Mouse (Mus musculus): Measurements from ENCODE around the gene Rrp36.

Rrp36 gene

GRCm38 (mm10) chr17:46645561-46646321 is 28.4 kb downstream of the Rrp36 start, which contains the start of the genes Klc4 and Mrpl2:
Klc4 (minus strand) TSS chr17:46646022.
Mrpl2 (plus strand) TSS chr17:46646229.
- DNase-seq, result peak; percentile 99

DNA sequence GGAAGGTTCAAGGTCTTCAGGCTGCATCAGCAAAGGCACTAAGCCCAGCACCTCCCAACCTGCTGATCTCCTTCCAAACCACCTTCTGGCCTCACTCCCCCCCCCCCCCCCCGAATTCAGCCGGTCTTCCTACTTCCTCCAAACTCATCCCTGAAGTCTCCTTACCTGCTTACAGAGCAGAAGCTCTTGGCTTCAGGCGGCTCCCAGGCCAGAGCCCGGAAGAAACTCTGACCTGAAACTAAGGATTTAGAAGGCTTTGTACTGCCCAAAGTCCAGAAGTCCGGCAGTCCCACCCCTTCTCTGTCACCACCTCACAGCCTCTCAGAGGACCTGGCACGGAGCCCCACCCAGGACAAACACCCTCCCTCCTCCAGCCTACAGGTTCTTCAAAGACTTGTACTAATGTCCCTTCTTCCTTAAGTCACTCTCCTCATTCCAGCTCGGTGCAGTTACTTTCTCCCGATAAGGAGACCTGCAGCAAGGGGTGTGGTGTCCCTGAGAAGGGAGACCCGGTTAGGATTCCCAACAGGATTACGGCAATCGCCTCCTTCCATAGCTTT is 29.2 kb downstream of the Rrp36 start:
- DNase-seq, result no peak

GRCm38 (mm10) chr17:46644152-46644805 is 29.9 kb downstream of the Rrp36 start:
- DNase-seq, result no peak

GRCm38 (mm10) chr17:46642060-46642459 is 32.1 kb downstream of the Rrp36 start:
- no peak for DNase-seq

GRCm38 (mm10) chr17:46639929-46640328 is 34.2 kb downstream of the Rrp36 start:
- DNase-seq, result no peak

DNA sequence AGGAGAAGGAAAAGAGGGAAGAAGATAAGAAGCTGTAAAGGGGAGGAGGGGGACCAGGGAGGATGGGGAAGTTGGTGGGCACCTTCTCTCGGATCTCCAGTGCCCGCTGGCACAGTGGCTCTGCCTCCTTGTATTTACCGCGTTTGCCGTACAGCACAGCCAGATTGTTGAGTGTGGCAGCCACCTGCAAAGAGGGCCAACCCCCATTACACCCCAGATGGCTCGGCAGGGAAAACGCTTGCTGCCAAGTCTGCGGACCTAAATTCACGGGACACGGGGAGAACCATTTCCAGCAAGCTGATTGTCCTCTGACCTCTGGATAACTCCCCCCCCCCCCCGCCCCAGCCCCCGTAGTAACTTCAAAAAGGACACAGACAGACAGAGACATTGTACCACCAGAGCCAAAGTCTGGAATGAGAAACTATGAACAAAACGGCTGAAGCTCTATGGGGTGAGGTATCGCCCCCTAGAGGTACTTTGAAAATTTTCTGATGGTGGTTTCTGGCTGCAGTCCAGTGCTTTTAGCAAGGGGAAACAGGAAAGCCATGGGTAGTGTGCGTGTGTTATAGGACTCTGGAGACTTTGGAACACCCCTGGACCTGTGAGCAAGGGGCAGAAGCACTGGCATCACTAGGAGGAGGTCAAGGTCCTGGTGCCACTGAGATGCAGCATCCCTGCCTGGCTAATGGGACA is 37.2 kb downstream of the Rrp36 start:
- peak; percentile 58 to 67 for DNase-seq

DNA sequence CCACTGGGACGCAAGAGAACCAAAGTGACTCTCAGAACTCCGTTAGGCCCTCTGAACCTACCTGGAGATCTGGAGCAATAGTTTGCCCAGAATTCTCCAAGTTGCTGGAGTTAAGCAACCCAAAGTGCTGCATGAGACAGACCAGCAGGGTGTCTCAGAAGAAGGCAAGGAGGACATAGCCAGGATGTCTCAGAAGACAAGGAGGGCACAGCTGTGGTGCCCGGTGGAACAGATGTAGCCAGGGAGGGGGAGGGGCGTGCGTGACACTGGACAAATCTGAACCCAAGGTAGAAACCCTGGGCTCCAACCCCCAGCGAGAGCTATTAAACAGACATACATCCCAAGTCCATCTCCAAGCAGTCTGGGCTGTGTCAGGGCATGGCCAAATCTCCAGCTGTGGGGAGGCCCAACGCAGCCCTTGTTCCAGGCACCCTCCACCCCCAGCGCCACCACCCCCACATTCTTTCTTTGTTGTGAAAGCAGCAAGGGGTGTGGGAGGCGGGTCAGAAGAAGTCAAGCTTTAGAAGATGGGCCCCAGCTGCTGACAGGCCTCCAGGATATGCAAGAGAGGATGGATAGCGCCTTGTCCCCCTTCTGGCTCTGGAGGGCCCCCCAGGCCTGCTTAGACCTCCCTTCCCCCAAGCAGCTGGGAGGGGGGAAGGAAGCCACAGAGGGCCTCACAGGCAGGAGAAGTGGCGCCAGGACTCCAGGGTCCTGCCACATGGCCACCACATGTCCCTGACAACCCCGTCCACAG is 44.3 kb downstream of the Rrp36 start:
- DNase-seq, result no peak

DNA sequence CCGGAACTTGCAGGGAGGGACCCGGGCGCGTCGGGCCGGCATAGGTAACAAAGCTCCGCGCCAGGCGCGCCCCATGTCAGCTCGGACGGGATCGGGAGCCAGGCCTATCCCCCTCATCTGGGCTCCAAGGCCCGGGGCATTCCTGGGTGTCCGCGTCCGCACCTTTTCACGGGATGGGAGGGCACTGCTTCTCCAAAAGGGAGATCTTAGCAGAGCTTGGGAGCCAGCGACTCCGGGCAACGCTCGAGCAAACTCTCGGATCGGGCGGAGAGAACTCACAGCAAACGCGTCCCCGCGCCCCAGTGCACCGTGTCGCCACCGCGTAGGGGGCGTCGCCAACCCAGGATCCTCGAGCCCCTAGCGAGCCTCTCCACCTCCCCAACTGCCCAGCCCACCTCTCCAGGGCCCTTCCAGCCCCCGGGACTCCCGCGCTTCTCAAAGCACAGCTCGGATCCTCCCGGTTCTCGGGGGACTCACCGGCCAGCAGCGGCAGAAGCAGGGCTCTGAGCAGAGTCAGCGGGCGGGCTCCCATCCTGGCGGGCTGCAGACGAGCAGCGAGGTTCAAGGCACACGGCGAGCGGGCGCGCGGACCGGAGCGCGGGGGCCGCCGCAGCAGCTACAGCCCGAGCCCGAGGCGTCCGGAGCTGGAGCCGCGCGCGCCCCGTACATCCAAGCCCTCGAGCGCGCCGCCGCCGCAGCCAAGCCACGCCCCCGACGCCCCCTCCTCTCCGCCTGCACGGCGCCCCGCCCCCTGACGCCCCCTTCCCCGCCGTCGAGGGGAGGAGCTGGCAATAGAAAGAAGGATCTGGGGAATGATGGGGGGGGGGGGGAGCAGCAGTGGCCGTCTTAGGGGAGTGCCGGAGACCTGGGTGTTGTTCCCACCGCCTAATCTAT is 45.1 kb downstream of the Rrp36 start, which contains the start of gene Ptk7:
Ptk7 (minus strand) TSS at position 714 of the 894 bp plus-strand sequence.
- DNase-seq, result no peak

DNA sequence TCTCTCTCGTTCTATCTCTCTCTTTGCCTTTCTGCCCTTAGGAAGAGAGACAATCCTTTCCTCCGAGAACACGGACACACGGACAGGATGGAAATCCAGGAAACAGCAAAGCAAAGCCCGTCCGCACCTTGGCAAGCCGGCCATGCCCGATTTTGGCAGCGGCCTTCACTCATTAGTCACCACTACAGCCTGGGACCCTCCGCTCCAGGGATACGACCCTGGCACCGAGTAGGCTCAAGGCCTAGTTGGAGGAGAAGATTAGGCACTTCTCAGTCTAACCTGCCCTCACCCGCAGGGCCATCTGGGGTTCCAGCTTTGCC is 45.7 kb downstream of the Rrp36 start:
- DNase-seq, result no peak

DNA sequence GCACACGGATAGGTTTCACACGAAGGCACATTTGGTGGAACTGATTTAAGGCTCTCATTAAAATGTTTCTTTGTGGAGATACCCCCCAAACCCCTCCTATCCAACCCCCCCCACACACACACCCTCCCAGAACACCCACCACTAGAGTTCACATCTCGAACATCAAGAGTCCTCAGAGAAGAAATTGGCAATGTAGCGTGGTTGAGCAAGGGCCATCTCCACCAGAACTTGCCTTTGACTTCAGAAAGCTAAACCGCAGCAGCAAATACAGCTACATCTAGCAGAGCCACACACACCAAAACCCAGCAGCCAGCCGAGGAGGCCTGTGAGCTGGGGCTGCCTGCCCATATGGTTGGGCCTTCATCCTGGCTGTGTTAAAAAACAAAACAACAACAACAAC is 46.7 kb downstream of the Rrp36 start:
- DNase-seq, result no peak

DNA sequence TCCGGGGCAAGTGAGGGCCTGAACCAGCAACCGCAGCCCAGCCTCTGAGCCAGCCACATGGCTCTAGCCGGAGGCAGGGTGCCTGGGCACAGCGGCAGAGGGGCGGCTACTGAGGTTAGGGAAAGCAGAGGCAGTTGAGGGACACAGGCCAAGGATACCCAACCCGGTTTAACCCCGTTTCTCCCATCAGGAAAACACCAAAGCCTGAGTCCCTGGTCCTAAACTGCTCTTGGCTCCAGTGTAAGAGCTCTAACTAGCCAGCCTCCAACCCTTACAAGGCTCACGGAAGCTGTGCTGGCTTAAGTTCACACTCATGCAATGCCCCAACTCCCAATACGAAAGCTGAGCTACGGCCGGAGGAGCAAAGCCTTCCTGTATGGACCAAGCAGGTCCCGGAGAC is 49.6 kb downstream of the Rrp36 start:
- DNase-seq, result no peak

DNA sequence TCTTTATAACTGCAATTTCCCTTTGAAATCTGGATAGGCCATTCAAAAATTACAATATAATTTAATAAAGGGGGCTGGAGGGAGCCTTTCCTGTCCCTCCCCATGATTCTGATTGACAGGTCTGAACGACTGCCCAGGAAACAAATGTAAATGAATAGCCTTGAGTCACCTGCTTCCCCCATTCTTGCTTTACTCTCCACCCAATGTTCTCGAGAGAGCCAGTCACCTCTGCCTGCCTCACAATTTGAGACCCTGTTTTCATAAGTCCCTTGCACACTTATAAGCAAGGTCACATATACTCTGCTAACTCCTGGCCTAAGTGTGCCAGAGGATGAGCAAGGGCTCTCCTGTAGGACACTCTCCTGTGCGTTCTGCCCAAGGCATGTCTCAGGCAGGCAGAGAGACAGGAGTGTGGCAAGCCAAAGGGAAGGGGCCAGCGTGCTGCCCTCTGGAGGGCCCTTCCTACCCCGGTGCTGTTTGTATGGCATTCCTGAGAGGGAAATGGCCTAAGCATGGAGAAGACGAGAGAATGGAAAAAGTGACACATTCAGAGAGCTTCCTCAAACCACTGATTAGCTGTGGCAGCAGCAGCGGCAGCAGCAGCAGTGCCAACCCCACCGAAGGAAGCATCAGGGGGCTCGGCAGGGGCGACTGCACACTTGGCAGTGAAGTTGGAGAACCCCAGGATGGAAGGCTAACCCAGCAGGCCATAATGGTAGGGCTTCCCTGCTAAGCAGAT is 50.2 kb downstream of the Rrp36 start:
- no peak for DNase-seq

DNA sequence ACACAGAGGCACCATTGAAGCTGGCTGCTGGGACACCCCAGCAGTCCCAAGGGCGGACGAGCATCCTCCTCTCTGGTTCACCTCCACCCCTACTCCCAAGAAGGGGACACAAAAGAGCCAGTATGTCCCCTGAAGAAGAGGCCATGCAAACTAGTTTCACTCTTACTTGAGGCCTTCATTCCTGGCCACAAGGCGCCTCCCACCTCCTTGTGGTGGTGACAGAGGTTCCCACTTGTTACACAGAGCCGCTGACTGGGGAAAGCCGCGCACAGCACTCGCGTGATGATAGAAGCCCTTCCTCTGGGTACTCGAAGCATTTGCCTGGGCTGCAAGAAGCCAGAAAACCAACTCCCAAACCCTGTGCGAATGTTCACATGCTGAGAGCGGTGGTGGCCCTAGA is 51.9 kb downstream of the Rrp36 start:
- DNase-seq, result no peak

DNA sequence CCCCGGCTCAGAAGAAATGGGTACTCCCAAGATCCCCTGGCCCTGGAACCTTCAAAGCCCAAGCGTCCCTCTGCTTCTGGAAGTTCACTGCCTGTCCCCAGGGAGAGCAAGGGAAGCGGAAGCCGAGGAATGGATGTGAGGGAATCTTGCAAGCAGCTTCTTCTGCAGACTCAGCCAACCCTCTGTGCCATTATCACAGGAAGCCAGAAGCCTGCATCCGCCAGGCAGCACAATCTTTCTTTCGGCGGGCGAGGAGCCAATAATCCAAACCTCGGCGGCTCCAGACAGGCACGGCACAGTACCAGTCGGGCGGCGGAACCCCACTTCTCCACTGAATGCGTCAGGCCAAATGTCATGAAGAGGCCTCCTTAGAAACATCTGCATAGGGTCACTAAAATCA is 52.8 kb downstream of the Rrp36 start:
- no peak for DNase-seq

DNA sequence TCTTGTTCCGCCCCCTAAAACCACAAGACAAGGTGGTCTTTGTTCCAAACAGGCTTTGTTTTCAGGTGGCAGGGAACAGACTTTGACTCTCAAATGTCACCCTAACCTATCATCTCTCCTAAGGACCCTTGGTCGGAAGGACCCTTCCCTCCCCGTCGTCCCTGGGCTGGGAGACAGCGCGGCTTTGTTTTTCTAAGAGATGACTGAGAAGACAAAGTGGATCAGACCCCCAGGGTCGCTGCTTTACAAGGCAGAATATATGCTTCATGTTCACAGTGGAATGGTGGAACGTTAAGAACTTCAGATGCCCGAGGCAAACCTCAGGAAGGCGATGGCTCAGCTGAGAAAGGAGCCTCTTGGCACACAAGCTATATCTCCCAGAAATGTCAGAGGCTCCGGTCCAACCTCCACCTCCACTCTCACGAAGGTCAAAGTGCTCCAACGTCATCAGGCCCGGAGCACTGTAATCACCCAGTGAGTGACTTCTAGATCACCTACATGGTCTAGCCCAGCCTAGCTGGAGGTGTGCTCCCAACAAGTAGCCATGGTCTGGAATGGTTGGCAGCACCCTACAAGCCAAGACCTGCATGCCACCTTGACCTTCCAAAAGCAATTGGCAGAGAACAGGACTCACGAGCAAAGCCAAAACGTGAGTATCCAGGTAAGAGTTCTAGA is 54.3 kb downstream of the Rrp36 start:
- no peak for DNase-seq

DNA sequence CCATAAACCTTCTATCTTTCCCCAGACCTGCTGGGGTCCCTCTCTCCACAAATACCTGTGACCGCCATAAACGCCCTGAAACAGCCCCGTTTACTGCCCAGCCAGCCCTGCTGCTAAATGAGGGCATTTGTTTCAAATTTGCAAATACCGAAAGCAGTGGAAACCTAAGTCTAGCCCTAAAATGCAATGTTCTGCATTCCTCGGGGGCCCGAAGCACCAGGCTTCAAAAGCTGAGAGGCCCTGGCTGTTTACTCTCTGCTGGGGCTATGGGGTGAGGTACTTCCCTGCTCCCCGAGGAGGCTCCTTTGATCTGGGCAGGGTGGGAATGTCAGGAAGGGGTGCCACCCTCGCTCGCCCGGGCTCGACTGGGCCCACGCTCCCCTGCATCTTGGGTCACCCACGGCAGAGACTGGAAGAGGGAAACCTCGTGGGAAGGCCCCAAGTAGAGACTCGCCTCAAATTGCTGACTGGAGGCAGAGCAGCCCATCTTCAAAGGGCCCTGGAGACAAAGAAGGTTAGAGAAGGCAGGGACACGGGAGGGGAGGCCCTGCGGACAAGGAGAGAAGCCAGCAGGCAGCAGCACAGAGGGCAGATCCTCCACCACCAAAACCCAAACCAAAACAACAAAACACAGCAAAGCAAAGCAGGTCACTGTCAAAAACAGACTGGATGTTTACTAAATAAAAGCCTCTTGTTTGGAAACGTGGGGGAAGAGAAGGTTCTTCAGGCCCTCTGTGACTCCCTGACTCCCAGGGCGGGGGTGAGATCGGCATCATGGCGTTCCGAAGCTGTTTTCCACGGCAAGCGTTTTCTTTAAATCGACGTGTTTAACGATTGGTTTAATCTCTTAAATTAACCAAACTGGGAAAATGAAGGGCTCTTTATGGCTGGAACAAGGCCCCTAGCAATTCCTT is 55.1 kb downstream of the Rrp36 start:
- no peak for DNase-seq

DNA sequence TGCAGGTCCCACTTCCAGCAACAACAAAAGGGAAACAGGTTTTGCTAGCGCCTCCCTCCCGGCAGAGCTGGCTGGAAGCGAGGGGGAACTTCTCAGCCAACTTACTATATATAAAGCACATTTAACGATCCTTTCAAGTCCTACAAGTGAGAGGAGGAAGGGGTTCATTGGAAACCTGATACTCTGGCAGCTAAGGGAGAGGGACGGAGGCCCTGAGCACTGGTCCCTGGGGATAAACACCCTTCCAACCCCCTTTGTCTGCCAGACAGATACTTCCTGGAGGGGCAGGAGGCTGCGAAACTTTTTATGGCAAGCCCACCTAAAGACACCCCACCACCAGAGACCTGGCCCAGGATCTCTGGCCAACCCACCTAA is 55.8 kb downstream of the Rrp36 start:
- no peak for DNase-seq

DNA sequence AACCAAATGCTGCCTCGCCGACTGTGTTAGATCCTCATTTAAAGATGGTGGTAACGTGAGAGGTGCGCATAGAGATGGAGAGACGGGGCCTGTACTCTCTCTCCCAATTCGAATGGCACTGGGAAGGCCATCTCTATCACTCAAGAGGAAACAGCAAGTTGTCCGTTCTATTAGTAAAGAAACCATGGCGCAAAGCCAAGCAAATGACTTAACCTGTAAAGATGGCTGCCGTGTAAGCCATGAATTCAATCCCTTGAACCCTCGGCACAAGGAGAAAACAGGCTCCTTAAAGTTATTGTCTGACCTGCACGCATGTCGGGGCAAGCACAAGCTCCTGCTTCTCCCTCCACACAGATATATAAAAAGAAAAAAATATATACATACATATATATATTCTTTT is 56.4 kb downstream of the Rrp36 start:
- DNase-seq, result no peak

Data from B cell, adult 2 months (primary cell).